Mouse (Mus musculus) CH12F3 (cell line): ENCODE results near the gene Pex11a.
"Not testable (repeated sequence)": the region's sequence is repeated elsewhere in the genome, so short reads cannot be mapped to it uniquely, and the experiment has no call there.

ENCODE experiments used
- in situ Hi-C: fragments of 300-500 bp; cut with MboI; formaldehyde crosslinking; loops from 2 replicates; pipeline ENCODE4 v1.14.3; 2020; ENCODE audit warnings: low sequenced_read_pairs

The Pex11a gene

GRCm38 (mm10) chr7:79742659-79743536 lies at the start of gene Pex11a, which contains the start of gene Wdr93:
Gene Pex11a, minus strand, starts transcription at chr7:79743131.
Gene Wdr93, plus strand, starts transcription at chr7:79743163.
- in situ Hi-C loops = no loop called here

DNA sequence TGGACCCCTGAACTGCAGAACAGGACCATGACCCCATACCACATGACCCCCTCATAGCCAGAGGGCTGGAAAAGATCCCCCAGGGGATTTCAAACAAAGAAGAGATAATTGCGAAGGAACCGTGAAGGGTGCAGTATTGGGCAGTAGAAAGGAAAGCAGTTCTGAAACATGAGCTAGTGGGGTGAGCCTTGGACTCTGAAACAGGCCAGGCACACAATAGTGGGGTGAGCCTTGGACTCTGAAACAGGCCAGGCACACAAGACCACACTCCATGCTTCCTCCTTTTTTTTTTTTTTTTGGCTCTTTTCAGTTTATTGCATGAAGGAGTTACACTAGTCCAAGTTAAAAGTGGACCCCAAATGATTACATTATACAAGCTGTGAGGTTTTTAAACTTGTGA lies 46.9 kb upstream of the Pex11a start:
- in situ Hi-C loops = not testable (repeated sequence)

GRCm38 (mm10) chr7:79786295-79786694 lies 43.4 kb upstream of the Pex11a start:
- in situ Hi-C loops = no loop called here

DNA sequence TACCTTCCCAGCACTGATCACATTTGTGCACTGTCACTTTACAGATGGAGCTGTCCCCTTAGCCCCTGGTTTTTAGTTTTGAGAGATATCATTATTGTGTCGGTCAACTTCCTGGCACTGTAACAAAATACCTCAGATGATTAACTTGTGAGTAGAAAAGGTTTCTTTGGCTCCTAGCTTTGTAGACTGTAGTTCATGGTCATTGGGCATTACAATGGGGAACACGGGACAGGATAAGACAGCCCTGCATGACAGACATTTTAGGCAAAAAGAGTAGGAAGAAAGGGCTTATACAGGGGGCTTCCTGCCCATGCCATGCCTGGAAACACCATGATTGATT lies 39.6 kb upstream of the Pex11a start:
- in situ Hi-C loops = no loop called here

- in situ Hi-C loops = no loop called here
These were observed 39.0 kb upstream of the Pex11a start for GRCm38 (mm10) chr7:79781826-79782515.

GRCm38 (mm10) chr7:79780647-79781626 lies 38.0 kb upstream of the Pex11a start:
- in situ Hi-C loops = no loop called here

DNA sequence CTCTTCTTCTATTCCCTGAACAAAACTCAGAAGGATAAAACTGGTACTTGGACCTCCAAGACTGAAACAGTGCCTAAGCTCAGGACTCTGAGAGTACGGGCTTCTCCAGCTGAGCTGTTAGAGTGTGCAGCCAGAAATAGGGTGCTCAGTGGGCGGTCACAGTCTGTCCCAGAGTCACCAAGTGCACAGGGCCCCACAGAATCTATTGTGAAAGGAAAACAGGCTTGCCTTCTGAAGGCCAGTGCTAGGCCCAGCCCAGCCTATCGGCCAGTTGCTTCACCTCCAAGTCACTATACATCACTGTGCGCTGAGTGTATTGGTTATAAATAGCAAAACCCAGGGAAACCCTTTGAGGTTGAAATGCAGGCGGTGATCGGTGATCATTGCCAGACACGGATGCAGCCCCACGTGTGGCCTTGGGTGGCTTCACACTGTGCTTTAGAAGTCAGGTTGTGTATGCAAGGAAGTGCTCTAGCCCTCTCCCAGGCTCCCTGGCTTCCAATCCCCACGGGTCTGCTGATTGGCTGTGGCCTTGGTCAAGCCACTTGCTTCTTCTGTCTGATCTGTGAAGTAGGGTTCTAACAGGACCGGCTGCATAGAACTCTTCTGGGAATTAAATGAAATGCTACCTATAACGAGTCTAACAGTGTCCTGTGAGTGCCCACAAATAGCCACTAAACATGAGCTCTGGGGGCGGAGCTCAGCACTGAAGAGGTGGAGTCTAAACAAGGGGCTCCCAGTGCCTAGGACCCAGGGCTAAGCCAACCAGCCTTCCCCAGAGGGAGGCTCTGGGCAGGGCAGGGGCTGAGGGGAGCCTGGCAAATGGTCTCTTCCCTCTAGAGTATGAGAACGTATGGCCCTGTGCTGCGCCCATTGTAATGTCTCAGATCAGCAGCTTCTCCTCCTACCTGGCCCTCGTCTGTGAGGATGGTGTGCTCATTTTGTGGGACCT lies 28.9 kb upstream of the Pex11a start:
- in situ Hi-C loops = no loop called here

DNA sequence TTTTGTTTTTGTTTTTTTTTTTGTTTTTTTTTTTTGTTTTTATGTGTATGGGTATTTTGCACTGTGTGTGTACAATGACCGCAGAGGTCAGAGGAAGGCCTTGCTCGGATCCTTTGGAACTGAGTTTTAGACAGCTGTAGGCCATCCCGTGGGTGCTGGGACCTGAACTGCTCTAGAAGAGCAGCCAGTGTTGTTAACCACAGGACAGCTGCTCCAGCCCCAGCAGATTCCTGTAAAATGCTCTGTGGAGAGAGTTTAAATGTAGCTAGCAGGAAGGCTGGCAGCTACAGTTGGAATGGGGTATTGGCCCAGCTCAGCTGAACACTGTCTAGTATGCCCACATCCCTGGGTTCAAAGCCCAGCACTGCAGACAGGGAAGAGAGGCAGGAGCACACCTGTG lies 26.7 kb upstream of the Pex11a start:
- in situ Hi-C loops = no loop called here

DNA sequence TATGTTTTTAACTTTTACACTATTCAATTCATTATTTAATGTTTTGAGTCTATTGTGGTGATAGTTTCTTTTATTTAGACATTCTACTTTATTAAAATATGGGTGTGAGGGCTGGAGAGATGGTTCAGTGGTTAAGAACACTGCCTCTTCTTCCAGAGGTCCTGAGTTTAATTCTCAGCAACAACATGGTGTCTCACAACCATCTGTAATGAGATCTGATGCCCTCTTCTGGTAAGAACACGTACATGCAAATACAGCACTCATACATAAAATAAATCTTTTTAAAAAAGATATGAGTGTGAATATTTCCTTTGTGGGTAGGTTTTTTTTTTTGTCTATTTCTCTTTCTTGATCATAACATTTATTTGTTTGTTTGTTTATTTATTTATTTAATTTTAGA lies 23.1 kb upstream of the Pex11a start:
- in situ Hi-C loops = no loop called here

- in situ Hi-C loops = no loop called here
These were observed 19.2 kb upstream of the Pex11a start for GRCm38 (mm10) chr7:79762106-79762505.

DNA sequence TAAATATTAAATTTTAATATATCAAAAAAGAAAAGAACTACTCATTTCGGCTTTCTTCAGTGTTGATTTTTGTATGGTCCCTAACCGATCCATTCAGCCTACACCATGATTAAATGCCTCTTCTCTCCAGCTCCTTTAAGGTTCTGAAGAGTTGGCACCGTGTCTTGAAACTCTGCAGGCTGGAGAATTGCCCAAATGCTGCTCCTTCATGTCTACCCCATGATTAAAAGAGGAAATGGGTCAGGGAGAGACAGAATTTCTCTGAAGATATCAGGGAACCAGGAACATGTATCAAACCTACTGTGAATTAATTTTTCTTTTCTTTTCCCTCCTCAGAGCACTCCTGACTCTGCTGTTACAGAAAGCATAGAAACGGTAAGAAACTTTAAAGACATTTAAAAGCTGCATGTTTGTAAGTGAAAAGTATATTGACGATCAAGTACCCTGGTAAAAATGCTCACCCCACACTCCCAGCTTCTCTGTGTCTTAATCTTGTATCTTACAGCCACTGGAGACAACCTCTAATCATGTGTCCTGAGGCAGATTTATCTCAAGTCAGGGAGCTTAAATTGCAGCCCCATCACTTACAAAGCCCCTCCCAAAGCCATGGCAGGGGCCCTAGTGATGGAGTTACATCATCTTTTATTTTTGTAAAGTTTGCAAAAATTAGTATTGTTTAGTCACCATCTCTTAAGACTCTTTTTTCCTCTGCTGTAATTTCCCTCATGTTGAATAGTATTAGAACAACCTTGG lies 18.4 kb upstream of the Pex11a start:
- in situ Hi-C loops = no loop called here

DNA sequence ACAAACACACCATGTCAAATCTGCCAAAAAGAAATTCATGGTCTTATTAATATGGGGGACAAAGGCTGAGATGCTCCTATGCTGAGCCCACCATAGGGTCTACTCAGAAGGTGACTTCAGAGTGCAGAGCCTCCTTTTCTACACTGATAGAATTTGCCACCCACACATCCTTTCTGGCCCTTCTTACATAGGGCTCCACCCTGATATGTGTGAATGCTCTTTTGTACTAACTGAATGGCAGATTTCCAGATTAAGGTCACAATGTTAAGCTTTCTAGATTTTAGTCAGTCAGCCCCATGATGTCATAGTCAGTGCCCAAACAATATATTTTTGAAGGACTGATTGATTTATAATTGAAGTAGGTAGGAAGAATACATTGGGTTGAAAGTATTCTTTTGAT lies 16.8 kb upstream of the Pex11a start:
- in situ Hi-C loops = no loop called here

DNA sequence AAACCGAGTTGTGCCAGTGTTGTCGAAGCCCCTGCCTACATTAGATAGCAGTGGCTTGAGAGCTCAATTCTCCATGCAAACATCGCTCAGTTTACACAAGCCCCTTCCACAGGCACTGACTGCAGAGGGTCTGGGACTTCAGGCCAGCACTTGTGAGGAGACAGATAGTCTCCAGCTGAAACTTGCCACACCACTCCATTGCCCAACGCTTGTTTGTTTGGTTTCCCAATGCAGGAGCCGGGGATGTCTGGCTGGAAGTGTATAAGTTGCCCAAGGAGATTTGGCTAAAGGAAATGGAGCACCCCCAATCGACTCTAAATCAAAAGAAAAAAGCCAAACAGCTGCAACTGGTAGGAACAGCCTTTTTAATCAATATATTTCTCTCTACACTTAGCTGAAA lies 15.2 kb upstream of the Pex11a start:
- in situ Hi-C loops = no loop called here

GRCm38 (mm10) chr7:79756334-79756733 lies 13.4 kb upstream of the Pex11a start:
- in situ Hi-C loops = no loop called here

DNA sequence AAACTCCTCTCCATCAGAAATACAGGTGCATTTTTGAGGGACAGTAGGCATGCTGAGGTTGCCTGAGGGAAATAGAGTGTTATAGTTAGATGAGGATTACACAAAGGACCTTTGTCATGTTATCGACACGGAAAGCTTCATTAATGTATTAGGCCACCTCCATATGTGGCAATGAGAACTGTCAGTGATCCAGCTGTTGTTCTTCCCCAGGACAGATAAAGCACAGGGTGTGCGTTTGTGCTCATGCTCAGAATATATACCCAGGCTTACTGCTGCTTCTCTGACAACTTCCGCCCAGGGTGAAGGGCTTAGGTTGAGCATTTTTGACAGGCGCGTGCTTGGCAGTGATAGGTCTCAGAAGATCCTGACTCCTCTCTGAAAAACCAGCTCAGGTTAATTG lies 6.6 kb upstream of the Pex11a start:
- in situ Hi-C loops = no loop called here

GRCm38 (mm10) chr7:79747659-79748058 lies 4.7 kb upstream of the Pex11a start:
- in situ Hi-C loops = no loop called here

GRCm38 (mm10) chr7:79744585-79744984 lies 1.7 kb upstream of the Pex11a start:
- in situ Hi-C loops = no loop called here

DNA sequence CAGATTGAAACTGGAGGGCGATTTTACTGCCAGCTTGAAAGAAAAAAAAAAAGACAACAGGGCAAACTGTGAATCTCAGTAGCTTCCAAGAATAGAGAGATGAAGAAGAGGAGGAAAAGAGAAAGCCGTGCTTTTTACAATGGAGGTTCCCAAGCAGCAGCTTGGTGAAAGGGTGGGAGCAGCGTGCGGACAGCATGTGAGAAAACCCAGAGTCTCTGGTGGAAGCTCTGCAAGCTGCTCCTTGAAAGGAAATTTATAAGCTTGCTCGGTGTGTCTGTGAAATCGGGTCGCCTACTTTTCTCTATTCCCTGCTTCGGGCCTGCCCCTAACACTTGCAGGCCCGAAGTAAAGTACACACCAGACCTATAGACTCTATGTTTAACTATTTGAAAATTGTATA lies 1.1 kb upstream of the Pex11a start:
- in situ Hi-C loops = no loop called here

- in situ Hi-C loops = no loop called here
These were observed 663 bp downstream of the Pex11a start for GRCm38 (mm10) chr7:79742277-79742658.
